Mouse (Mus musculus): ENCODE results near the gene Ppm1k. TPM values are rescaled to one million over a fixed set of nuclear protein-coding genes. Genes with fewer than 3 reads are reported as not detected.
A peak's percentile ranks its signal among the peaks of the same experiment; 100 is the strongest.

Ppm1k gene
- total and polyA plus RNA-seq, 3 experiments, result 1.3 to 1.5 TPM; not detected in 1

GRCm38 (mm10) chr6:57580881-57581548 is 45.7 kb upstream of the Ppm1k start, which contains the start of gene Herc6 (continued):
- no peak for TF ChIP-seq USF1 (IDR thresholded peaks at IDR 0.05; ENCODE audit: low read depth, low read length)
- TF ChIP-seq ELF1 (IDR thresholded peaks at IDR 0.05; ENCODE audit: low read depth, low read length), result peak; percentile 50; the same call in 1 of the 2 replicates

- TF ChIP-seq GABPA (IDR thresholded peaks at IDR 0.05; ENCODE audit: low read depth, low read length) (no peak), HCFC1 (IDR thresholded peaks at IDR 0.05; ENCODE audit: low read depth, low read length) (no peak), MYB (IDR thresholded peaks at IDR 0.05; ENCODE audit: low read depth, low read length) (no peak), USF2 (IDR thresholded peaks at IDR 0.05; ENCODE audit: borderline replicate concordance in 1 of 2, insufficient read depth in 1 of 2, low read depth in 1 of 2, low read length in 2 of 2) (no peak), MAX (IDR thresholded peaks at IDR 0.05; ENCODE audit: low read length) (no peak), MAZ (IDR thresholded peaks at IDR 0.05; ENCODE audit: low read depth, low read length) (no peak), SIN3A (IDR thresholded peaks at IDR 0.05; ENCODE audit: low read length) (no peak), POLR2A (IDR thresholded peaks at IDR 0.05; ENCODE audit: control insufficient read depth in 1 of 2, insufficient read depth in 1 of 2, low read depth in 1 of 2, low read length in 2 of 2, poor library complexity in 1 of 2) (no peak), NELFE (IDR thresholded peaks at IDR 0.05; ENCODE audit: low read depth, low read length) (no peak), CTCF (IDR thresholded peaks at IDR 0.05 in 2 of 3, conservative IDR thresholded peaks at IDR 0.05 in 1 of 3; ENCODE audit: control insufficient read depth in 1 of 3, insufficient read depth in 1 of 3, low read depth in 2 of 3, low read length in 3 of 3, poor library complexity in 1 of 3, severe bottlenecking in 1 of 3) (no peak), UBTF (IDR thresholded peaks at IDR 0.05; ENCODE audit: borderline replicate concordance, insufficient read depth, low read depth, low read length) (no peak), ZNF384 (IDR thresholded peaks at IDR 0.05; ENCODE audit: low read depth, low read length) (no peak), MAFK (IDR thresholded peaks at IDR 0.05; ENCODE audit: borderline replicate concordance, low read depth, low read length) (no peak), E2F4 (IDR thresholded peaks at IDR 0.05; ENCODE audit: borderline replicate concordance, low read depth, low read length) (no peak)
Measured at GRCm38 (mm10) chr6:57571587-57571986, 36.3 kb upstream of the Ppm1k start.

More at GRCm38 (mm10) chr6:57571587-57571986, 36.3 kb upstream of the Ppm1k start:
- Histone ChIP-seq H3K9ac (ENCODE audit: control insufficient read depth, low read depth, low read length, poor library complexity, severe bottlenecking) (no peak overlapping the region), H3K9me3 (replicated peaks; ENCODE audit: insufficient read depth, low read length) (no peaks in the 10 kb centered on the region), H3K27ac (ENCODE audit: control insufficient read depth, low read depth, low read length) (no peak overlapping the region), H3K27me3 (ENCODE audit: control insufficient read depth in 1 of 2, insufficient read depth in 2 of 2, low read length in 2 of 2) (no peaks in the 10 kb centered on the region; a peak in 1 of 4 replicates), H3K36me3 (ENCODE audit: control insufficient read depth in 1 of 2, insufficient read depth in 2 of 2, low read length in 2 of 2) (no peaks in the 10 kb centered on the region), H3K4me1 (ENCODE audit: control insufficient read depth in 1 of 2, insufficient read depth in 2 of 2, low read length in 2 of 2) (no peaks in the 10 kb centered on the region), H3K79me2 (ENCODE audit: control insufficient read depth, insufficient read depth, low read length, poor library complexity) (no peaks in the 10 kb centered on the region), H3K4me3 (ENCODE audit: control insufficient read depth in 1 of 2, insufficient read depth in 1 of 2, low read depth in 2 of 2, low read length in 2 of 2) (no peak overlapping the region)
- DNase-seq (ENCODE audit: low read depth, low spot score), result no peak
